Comparison of ENCODE assay signal across 8 mouse cellular contexts in the genomic region with DNA sequence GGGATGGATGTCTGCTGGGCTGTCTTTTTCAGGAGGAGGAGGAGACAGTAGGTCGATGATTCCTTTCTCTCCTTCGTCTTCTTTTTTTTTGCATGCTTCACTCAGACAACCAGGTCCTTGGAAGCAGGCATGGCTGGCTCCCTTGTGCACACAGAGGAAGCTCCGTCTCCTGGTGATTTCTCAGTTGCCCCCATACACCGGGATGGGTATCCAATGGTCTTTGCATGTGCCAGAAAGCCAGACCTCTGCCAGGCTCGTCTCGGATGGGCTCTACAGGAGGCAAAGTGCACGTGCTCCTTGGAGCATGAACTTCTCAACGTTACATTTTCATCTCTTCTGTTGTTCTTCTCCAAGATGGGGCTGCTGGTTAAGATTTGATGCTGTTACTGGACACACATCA.
DNase-seq lines count a peak whose midpoint lies in the region; ATAC-seq and TF ChIP-seq lines count a peak whose summit lies in the region.

No protein-coding gene starts in this region.

- no peaks in the 10 kb centered on the region; the same call in 1 of the 2 replicates for H3K4me1 ChIP-seq in lung, postnatal 0 days (ENCODE audit: insufficient read depth, low read depth, low read length)
- no peaks in the 10 kb centered on the region; the same call in 1 of the 2 replicates for H3K4me1 ChIP-seq in stomach, embryonic 14.5 days (ENCODE audit: control insufficient read depth, insufficient read depth, low read length)

- no peak for TF ChIP-seq EP300 in lung, postnatal 0 days (IDR thresholded peaks at IDR 0.05)

- no peaks in the 10 kb centered on the region for H3K9me3 ChIP-seq in lung, postnatal 0 days (ENCODE audit: low read length)
- no peaks in the 10 kb centered on the region for H3K9me3 ChIP-seq in stomach, embryonic 14.5 days (ENCODE audit: control insufficient read depth, low read depth, low read length)

- peak; percentile 36 for ATAC-seq in frontal cortex, adult (ENCODE audit: low TSS enrichment)
- ATAC-seq in lung, postnatal 0 days: 0 out of 2 replicates have a peak, but pooled peaks have one; percentile 7
- peak; percentile 34; the same call in 1 of the 2 replicates for ATAC-seq in stomach, embryonic 14.5 days (ENCODE audit: insufficient number of reproducible peaks, insufficient read depth, low FRiP score, low read depth)

- H3K4me2 ChIP-seq in lung, postnatal 0 days (replicated peaks; ENCODE audit: low read depth, low read length): no peak overlapping the region
- no peak overlapping the region; the same call in 1 of the 2 replicates for H3K4me2 ChIP-seq in stomach, embryonic 14.5 days (replicated peaks; ENCODE audit: low read depth, low read length)

- no peak for DNase-seq in frontal cortex, postnatal 10 days (ENCODE audit: low spot score in 2 of 2)
- no peak for DNase-seq in lung, postnatal 0 days (ENCODE audit: low spot score)
- no peak for DNase-seq in lung, postnatal 14 days
- DNase-seq in kidney, postnatal 25 days: peak; percentile 14 to 42
- no peak for DNase-seq in gastrocnemius, postnatal 14 days
- no peak for DNase-seq in adrenal gland, postnatal 25 days

- 40% methylated on average over 8 of the region's 8 CpGs for WGBS in lung, postnatal 0 days
- 38% methylated on average over 8 of the region's 8 CpGs for WGBS in stomach, embryonic 14.5 days

- H3K4me3 ChIP-seq in lung, postnatal 0 days (ENCODE audit: low read depth, low read length): no peak overlapping the region
- no peak overlapping the region for H3K4me3 ChIP-seq in stomach, embryonic 14.5 days (ENCODE audit: low read depth, low read length)

- no peak overlapping the region for H3K27ac ChIP-seq in lung, postnatal 0 days (ENCODE audit: low read length)
- H3K27ac ChIP-seq in stomach, embryonic 14.5 days (ENCODE audit: low read length): no peak overlapping the region

- no peak overlapping the region for H3K9ac ChIP-seq in lung, postnatal 0 days (replicated peaks; ENCODE audit: low read depth)
- no peak overlapping the region for H3K9ac ChIP-seq in stomach, embryonic 14.5 days (replicated peaks; ENCODE audit: low read depth, low read length)

- intact Hi-C loops in gastrocnemius, postnatal 14 days (cut with DNase I; ENCODE audit: low total_unique reads): loop anchor here (2.0 to 5.0 kb wide), 2 partner anchors 382 to 907 kb away; no protein-coding TSS in a partner anchor

- H3K36me3 ChIP-seq in lung, postnatal 0 days (ENCODE audit: insufficient read depth, low read length): no peaks in the 10 kb centered on the region
- no peaks in the 10 kb centered on the region for H3K36me3 ChIP-seq in stomach, embryonic 14.5 days (ENCODE audit: control insufficient read depth, insufficient read depth, low read length)

- H3K27me3 ChIP-seq in lung, postnatal 0 days (replicated peaks; ENCODE audit: insufficient read depth, low read length): no peaks in the 10 kb centered on the region
- no peaks in the 10 kb centered on the region for H3K27me3 ChIP-seq in stomach, embryonic 14.5 days (ENCODE audit: control insufficient read depth, insufficient read depth, low read length)

- no peak for TF ChIP-seq CTCF in lung, postnatal 0 days (IDR thresholded peaks at IDR 0.05)

Comparison
In these comparisons a context has a peak if more than half of its experiments do, and no peak if none do; other contexts are left out.
1. DNase-seq: peak in kidney, postnatal 25 days (2 of 2); none in frontal cortex, postnatal 10 days (0 of 2), lung, postnatal 0 days (single experiment), lung, postnatal 14 days (single experiment), gastrocnemius, postnatal 14 days (single experiment) and adrenal gland, postnatal 25 days (single experiment).
2. Peak in every context shown above with its lines, with median percentiles within 50 percentile points of each other: ATAC-seq.